Mouse (Mus musculus) cerebellum, adult 18-20 months (tissue): ENCODE measurements around the gene Gm47189.
"Not testable (repeated sequence)": the region's sequence is repeated elsewhere in the genome, so short reads cannot be mapped to it uniquely, and the experiment has no call there.

Source experiments
- DNase-seq, 2 experiments: peaks; one replicate each; pipeline ENCODE4 v3.0.0; 2021

The Gm47189 gene

DNA sequence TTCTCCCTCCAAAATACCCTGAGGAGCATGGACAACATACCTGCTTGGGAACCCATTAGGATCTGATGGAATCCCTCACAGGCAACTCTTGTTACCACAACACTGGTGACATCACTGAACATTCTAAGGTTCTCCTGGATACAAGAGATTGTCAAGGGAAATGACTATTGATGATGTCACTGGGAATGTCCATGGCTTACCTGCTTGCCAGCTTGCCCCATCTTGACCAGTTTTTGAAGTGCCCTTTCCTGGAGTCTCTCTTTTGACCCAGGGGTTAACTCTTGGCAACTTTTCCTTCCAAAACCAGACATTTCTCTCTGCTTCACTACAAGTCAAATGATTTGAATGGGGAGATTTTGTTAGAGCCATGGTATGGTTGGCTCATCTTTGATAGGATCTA is at the start of gene Gm47189:
Gene Gm47189 (minus strand): TSS at position 101 of the 400 bp plus-strand sequence.
- DNase-seq: not testable (repeated sequence)

DNA sequence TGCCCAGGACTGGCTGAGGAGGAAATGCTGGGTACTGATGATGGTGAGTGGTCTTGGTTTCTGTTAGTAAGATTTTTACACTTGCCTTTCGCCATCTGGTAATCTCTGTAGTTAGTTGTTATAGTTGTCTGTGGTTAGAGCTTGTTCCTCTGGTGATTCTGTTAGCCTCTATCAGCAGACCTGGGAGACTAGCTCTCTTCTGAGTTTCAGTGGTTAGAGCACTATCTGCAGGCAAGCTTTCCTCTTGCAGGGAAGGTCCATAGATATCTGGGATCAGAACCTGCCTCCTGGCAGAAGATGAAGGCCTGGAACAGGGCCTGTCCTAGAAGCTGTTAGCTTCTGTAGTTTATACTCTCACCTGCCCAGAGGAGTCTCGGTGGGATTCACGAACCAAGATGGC is 16.3 kb downstream of the Gm47189 start:
- DNase-seq: peak in 1 of 2 experiments; percentile 0

DNA sequence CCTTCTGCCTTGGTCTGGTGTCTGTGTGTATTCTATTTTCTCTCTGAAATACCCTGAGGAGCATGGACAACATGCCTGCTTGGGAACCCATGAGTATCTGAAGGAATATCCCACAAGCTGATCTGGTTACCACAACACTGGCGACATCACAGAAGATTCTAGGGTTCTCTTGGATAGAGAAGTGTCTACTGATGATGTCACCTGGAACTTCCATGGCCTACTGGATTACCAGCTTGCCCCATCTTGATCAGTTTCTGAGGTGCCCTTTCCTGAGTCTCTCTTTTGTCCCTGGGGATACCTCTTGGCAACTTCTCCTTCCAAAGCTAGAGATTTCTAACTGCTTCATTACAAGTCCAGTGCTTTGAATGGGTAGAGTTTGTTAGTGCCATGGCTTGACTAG is 21.7 kb downstream of the Gm47189 start, which contains the start of gene Gm7929:
Gene Gm7929 (minus strand): TSS at position 101 of the 400 bp plus-strand sequence.
- not testable (repeated sequence) for DNase-seq

- not testable (repeated sequence) for DNase-seq
These were observed 48.8 kb downstream of the Gm47189 start for GRCm38 (mm10) chr14:41723437-41723836.

- DNase-seq: not testable (repeated sequence)
These were observed 55.1 kb downstream of the Gm47189 start for GRCm38 (mm10) chr14:41717180-41717579.
